Mouse (Mus musculus) forebrain, embryonic 12.5 days (tissue): ENCODE measurements at regions not wholly inside any gene's neighbourhood (a gene's known extent, or its start where the extent isn't known, plus 50 kb on each side); places are given as distances from the start of the nearest gene placed in this dataset.
A peak's percentile ranks its signal among the peaks of the same experiment; 100 is the strongest.

Experiments
- ATAC-seq: fragments of 200-750 bp; cut with Nextera tagmentation; 2 replicates; pipeline ENCODE4 v1.8.0; 2017; ENCODE audit warnings: moderate TSS enrichment; ENCODE audit not compliant: low FRiP score
- H3K27ac ChIP-seq: fragments of 300-500 bp; sonication (generic); 2 replicates; pipeline ENCODE4 v1.5.1; 2016; ENCODE audit warnings: mild to moderate bottlenecking
- H3K27me3 ChIP-seq: fragments of 300-500 bp; sonication (generic); 2 replicates; pipeline ENCODE4 v1.6.1; 2016; ENCODE audit warnings: mild to moderate bottlenecking
- H3K36me3 ChIP-seq: fragments of 300-500 bp; sonication (generic); replicated peaks from 2 replicates; pipeline ENCODE4 v1.6.1; 2016; ENCODE audit warnings: mild to moderate bottlenecking
- H3K4me1 ChIP-seq: fragments of 300-500 bp; sonication (generic); 2 replicates; pipeline ENCODE4 v1.6.1; 2016
- H3K4me2 ChIP-seq: fragments of 300-500 bp; sonication (generic); 2 replicates; pipeline ENCODE4 v1.6.1; 2016; ENCODE audit warnings: mild to moderate bottlenecking, moderate library complexity
- H3K4me3 ChIP-seq: fragments of 300-500 bp; sonication (generic); replicated peaks from 2 replicates; pipeline ENCODE4 v1.5.1; 2016; ENCODE audit warnings: mild to moderate bottlenecking
- H3K9ac ChIP-seq: fragments of 300-500 bp; sonication (generic); 2 replicates; pipeline ENCODE4 v1.6.1; 2016; ENCODE audit warnings: mild to moderate bottlenecking
- H3K9me3 ChIP-seq: fragments of 300-500 bp; sonication (generic); 2 replicates; pipeline ENCODE4 v1.6.1; 2016
- WGBS: fragments of 180-500 bp; shearing (Covaris S2); methylation state at CpG from one replicate; pipeline ENCODE4 v1.1.7; 2016; 5-methylcytosine and 5-hydroxymethylcytosine counted together

DNA sequence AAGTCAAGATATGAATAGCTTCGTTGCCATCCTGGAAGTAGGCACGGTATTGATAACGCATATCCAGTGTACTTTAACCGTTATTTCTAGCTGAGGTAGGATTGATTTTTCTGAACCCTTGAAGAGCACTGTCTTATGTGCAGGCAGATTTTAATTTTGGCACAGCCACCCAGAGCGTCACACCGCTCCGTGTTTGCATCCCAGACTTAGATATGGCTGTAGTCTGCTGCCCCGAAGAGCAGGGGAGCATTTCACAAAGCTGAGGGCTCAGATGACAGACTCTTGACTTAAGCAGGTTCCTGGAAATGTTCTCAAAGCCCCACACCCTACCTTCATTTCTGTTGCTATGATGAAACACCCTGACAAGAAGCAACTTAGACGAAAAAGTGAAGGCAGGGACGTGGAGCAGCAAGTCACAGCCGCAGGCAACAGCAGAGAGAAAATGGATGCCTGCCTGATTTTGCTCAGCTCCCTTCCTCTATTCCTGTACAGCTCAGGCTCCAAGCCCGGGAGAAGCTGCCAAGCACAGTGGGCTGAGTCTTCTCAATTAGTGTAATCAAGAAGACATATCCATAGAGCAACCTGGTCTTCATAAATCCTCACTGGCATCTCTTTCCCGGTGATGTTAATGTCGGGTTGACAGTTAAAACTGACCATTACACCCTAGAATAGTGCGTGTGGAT lies 164.9 kb upstream of the Cdh4 start:
- WGBS, result 89% methylated on average over 15 of the region's 15 CpGs
- H3K9me3 ChIP-seq, result no peaks in the 10 kb centered on the region

DNA sequence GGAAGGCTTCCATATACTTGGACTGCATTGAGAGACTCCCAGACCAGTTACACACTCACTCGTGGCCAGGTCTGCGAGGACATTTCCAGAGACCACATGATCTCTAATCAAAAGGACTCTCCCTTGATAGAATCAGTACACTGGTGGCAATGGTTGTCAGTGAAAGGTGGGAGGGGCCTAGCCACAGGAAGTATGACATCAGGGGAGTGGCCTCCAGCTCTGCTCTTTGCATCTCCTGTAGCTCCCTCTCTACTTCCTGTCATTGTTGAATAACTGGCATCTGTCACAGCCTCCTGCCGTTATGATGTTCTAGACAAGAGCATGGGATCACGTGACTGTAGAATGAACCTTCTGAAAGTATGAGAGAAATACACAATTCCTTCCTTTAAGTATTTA lies 164.3 kb upstream of the Cdh4 start:
- Histone ChIP-seq H3K27me3 (no peaks in the 10 kb centered on the region), H3K4me3 (no peak overlapping the region), H3K4me1 (no peaks in the 10 kb centered on the region), H3K9ac (no peak overlapping the region), H3K4me2 (no peak overlapping the region), H3K27ac (no peak overlapping the region), H3K9me3 (no peaks in the 10 kb centered on the region), H3K36me3 (no peaks in the 10 kb centered on the region)
- no peak for ATAC-seq
- WGBS, result 85% methylated on average over 4 of the region's 4 CpGs

More for the DNA sequence above, 164.9 kb upstream of the Cdh4 start:
- Histone ChIP-seq H3K4me1 (no peaks in the 10 kb centered on the region), H3K9ac (no peak overlapping the region), H3K36me3 (no peaks in the 10 kb centered on the region), H3K4me3 (no peak overlapping the region), H3K27ac (no peak overlapping the region), H3K4me2 (no peak overlapping the region), H3K27me3 (no peaks in the 10 kb centered on the region)
- no peak for ATAC-seq

GRCm38 (mm10) chr2:179282276-179282675 lies 160.0 kb upstream of the Cdh4 start:
- Histone ChIP-seq H3K9me3 (no peaks in the 10 kb centered on the region), H3K9ac (no peak overlapping the region), H3K4me1 (no peaks in the 10 kb centered on the region), H3K4me2 (no peak overlapping the region), H3K27me3 (no peaks in the 10 kb centered on the region), H3K27ac (no peak overlapping the region), H3K4me3 (no peak overlapping the region), H3K36me3 (no peaks in the 10 kb centered on the region)
- 84% methylated on average over 6 of the region's 6 CpGs for WGBS
- no peak for ATAC-seq

- H3K27ac ChIP-seq, result no peak overlapping the region
Measured at GRCm38 (mm10) chr2:179290394-179290793, 151.8 kb upstream of the Cdh4 start.

GRCm38 (mm10) chr2:179291046-179291563 lies 151.1 kb upstream of the Cdh4 start:
- H3K9me3 ChIP-seq, result no peaks in the 10 kb centered on the region
- H3K9ac ChIP-seq, result no peak overlapping the region
- no peaks in the 10 kb centered on the region for H3K36me3 ChIP-seq
- H3K4me2 ChIP-seq, result no peak overlapping the region
- no peak for ATAC-seq
- H3K27me3 ChIP-seq, result no peaks in the 10 kb centered on the region; the same call in 1 of the 2 replicates
- H3K4me3 ChIP-seq, result no peak overlapping the region
- H3K4me1 ChIP-seq, result peaks cover 39% of the 10 kb centered on the region
- WGBS, result 95% methylated on average over 1 of the region's 1 CpGs
- no peak overlapping the region for H3K27ac ChIP-seq

More at GRCm38 (mm10) chr2:179290394-179290793, 151.8 kb upstream of the Cdh4 start:
- H3K9ac ChIP-seq, result no peak overlapping the region
- H3K9me3 ChIP-seq, result no peaks in the 10 kb centered on the region
- no peaks in the 10 kb centered on the region; the same call in 1 of the 2 replicates for H3K27me3 ChIP-seq
- no peak overlapping the region for H3K4me3 ChIP-seq
- no peaks in the 10 kb centered on the region for H3K36me3 ChIP-seq
- H3K4me2 ChIP-seq, result no peak overlapping the region
- peaks cover 32% of the 10 kb centered on the region for H3K4me1 ChIP-seq
- no peak for ATAC-seq
- 59% methylated on average over 5 of the region's 5 CpGs for WGBS

DNA sequence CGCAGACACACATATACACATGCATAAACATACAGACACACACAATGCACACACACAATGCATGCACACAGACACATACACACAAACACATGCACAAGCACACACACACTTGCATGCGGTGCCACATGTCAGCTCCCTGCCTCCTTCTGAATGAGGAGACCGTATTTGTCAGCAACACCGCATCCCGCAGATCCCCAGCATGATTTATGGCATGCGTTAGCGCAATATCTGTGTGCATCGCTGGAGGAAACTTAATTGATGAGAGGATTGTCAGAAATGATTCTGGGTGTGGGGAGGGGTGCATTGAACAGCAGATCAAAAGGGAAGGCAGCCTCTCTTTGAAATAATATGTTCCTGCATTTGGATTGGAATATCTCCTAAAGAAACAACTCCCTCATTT lies 150.3 kb upstream of the Cdh4 start:
- peaks cover 45% of the 10 kb centered on the region for H3K4me1 ChIP-seq
- H3K36me3 ChIP-seq, result no peaks in the 10 kb centered on the region
- H3K4me3 ChIP-seq, result no peak overlapping the region
- H3K27me3 ChIP-seq, result no peaks in the 10 kb centered on the region; the same call in 1 of the 2 replicates
- H3K4me2 ChIP-seq, result no peak overlapping the region
- no peak overlapping the region for H3K9ac ChIP-seq
- no peak for ATAC-seq
- 85% methylated on average over 8 of the region's 8 CpGs for WGBS
- no peak overlapping the region for H3K27ac ChIP-seq
- H3K9me3 ChIP-seq, result no peaks in the 10 kb centered on the region

- no peaks in the 10 kb centered on the region; the same call in 1 of the 2 replicates for H3K27me3 ChIP-seq
- no peak for ATAC-seq
- peaks cover 51% of the 10 kb centered on the region for H3K4me1 ChIP-seq
- H3K4me3 ChIP-seq, result no peak overlapping the region
- WGBS, result 57% methylated on average over 4 of the region's 4 CpGs
- H3K4me2 ChIP-seq, result no peak overlapping the region
- H3K36me3 ChIP-seq, result no peaks in the 10 kb centered on the region
- no peak overlapping the region for H3K27ac ChIP-seq
- no peaks in the 10 kb centered on the region for H3K9me3 ChIP-seq
- H3K9ac ChIP-seq, result no peak overlapping the region
Measured at GRCm38 (mm10) chr2:179292566-179292965, 149.7 kb upstream of the Cdh4 start.

- ATAC-seq, result 0 out of 2 replicates have a peak, but pooled peaks have one; percentile 36
- H3K9ac ChIP-seq, result no peak overlapping the region
- H3K4me1 ChIP-seq, result peaks cover 53% of the 10 kb centered on the region
Measured at GRCm38 (mm10) chr2:179293114-179293513, 149.1 kb upstream of the Cdh4 start.

DNA sequence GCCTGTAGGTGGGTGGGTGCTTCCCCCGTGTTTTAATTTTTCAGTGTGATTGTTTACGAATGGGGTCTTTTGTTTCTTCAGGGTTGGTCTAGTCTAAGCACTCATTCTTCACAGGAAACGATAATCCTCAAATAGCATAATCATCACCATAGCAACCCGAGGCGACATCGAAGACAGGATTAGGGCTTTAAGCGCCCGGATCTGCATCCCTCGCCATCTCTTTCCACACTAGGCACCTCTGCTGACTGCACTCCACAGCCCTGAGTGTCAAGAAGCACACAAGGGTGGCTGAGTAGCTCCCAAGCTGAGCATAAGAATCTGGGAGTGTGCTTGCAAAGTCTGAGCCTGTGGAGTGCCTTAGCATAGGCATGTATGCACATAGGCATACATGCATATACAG lies 145.2 kb upstream of the Cdh4 start:
- WGBS, result 5% methylated on average over 9 of the region's 9 CpGs
- Histone ChIP-seq H3K9ac (no peak overlapping the region), H3K4me2 (0 out of 2 replicates have a peak overlapping the region, but pooled peaks have one; percentile 21), H3K4me3 (no peak overlapping the region), H3K27ac (peak overlapping the region; percentile 74), H3K9me3 (no peaks in the 10 kb centered on the region), H3K27me3 (no peaks in the 10 kb centered on the region; the same call in 1 of the 2 replicates), H3K4me1 (peaks cover 43% of the 10 kb centered on the region), H3K36me3 (no peaks in the 10 kb centered on the region)
- ATAC-seq, result peak; percentile 73

More at GRCm38 (mm10) chr2:179293114-179293513, 149.1 kb upstream of the Cdh4 start:
- WGBS, result 50% methylated on average over 8 of the region's 8 CpGs
- H3K9me3 ChIP-seq, result no peaks in the 10 kb centered on the region
- H3K27me3 ChIP-seq, result no peaks in the 10 kb centered on the region; the same call in 1 of the 2 replicates
- no peak overlapping the region for H3K4me2 ChIP-seq
- no peak overlapping the region for H3K27ac ChIP-seq
- no peaks in the 10 kb centered on the region for H3K36me3 ChIP-seq
- no peak overlapping the region for H3K4me3 ChIP-seq

DNA sequence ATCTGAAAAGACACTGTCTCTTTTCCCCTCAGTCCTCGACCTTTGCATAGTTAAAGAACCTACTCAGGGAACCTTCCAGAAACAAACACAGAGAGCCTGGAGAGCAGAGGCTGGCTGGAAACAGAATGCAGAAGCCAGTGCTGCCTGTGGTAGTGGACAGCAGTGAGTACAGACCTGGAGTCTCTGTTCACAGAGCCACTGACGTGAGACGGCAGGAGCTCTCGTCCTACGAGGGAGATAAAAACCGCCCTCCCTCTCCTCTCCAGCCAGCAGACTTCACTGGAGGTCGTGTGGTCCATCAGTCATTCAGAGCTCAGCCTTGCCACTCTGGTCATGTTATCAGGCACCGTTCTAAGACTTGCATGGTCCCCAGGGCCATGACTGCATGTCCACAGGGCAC lies 138.5 kb upstream of the Cdh4 start:
- Histone ChIP-seq H3K4me2 (no peak overlapping the region), H3K27ac (no peak overlapping the region), H3K4me1 (peaks cover 24% of the 10 kb centered on the region), H3K36me3 (no peaks in the 10 kb centered on the region), H3K4me3 (no peak overlapping the region), H3K9me3 (no peaks in the 10 kb centered on the region), H3K9ac (no peak overlapping the region), H3K27me3 (0 out of 2 replicates have a peak, but pooled peaks cover 15% of the 10 kb centered on the region)
- WGBS, result 57% methylated on average over 8 of the region's 8 CpGs
- no peak for ATAC-seq

DNA sequence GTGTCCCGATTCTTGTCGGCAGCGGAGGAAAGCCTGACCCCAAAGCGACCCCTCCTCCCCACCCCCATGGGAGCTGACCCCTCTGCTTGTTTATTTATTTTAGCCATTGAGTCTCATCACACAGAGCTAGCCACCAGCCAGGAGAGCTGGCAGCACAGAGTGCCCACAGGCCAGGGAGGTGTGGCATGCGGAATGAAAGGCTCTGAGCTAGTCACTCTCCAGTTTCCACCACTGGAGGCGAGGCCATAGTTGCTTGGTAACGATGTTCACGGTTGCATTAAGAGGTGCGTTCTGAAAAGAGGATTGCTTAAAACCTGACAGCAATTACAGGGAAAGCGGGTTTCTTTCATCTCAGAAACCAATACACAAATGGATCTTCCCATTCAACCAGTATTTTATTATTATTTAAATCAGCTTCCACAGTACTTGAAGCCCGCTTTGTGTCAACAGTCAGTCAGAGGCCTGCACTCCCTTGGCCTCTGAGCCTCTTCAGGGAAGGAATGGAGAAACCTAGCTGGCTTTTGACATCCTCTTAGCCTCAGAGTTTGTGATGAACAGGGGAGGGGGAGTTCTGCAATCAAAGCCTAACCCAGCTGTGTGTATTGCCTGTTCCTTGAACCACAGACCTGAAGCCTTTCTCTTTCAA lies 134.8 kb upstream of the Cdh4 start:
- no peaks in the 10 kb centered on the region for H3K36me3 ChIP-seq
- H3K27ac ChIP-seq, result peak overlapping the region; percentile 31; the same call in 1 of the 2 replicates
- H3K4me2 ChIP-seq, result 0 out of 2 replicates have a peak overlapping the region, but pooled peaks have one; percentile 21
- H3K27me3 ChIP-seq, result peaks cover 26% of the 10 kb centered on the region; the same call in 1 of the 2 replicates
- peaks cover 24% of the 10 kb centered on the region for H3K4me1 ChIP-seq
- no peaks in the 10 kb centered on the region for H3K9me3 ChIP-seq
- H3K4me3 ChIP-seq, result no peak overlapping the region
- peak; percentile 85 for ATAC-seq
- no peak overlapping the region for H3K9ac ChIP-seq
- 7% methylated on average over 11 of the region's 11 CpGs for WGBS

DNA sequence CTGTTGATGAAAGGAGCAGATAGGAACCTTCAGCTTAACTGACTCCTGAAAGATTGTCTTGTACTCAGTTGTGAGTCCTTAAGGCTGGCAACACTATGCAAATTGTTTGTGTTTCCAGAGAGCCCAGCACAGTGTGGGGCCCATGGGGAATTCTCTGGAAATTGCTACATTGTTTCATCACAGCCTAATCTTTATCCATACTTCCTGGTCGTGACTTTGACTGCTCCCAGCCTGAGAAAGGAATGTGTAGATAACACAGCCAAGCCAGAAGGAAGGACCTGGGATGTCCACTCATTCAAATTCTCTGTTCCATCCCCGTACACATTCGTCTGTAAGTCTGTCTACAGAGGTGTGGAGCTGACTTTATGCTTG lies 134.3 kb upstream of the Cdh4 start:
- Histone ChIP-seq H3K27me3 (peaks cover 26% of the 10 kb centered on the region; the same call in 1 of the 2 replicates), H3K4me2 (no peak overlapping the region), H3K9me3 (no peaks in the 10 kb centered on the region), H3K27ac (peak overlapping the region; percentile 27; the same call in 1 of the 2 replicates), H3K4me3 (no peak overlapping the region), H3K9ac (no peak overlapping the region), H3K36me3 (no peaks in the 10 kb centered on the region), H3K4me1 (peaks cover 24% of the 10 kb centered on the region)
- peak; percentile 33; the same call in 1 of the 2 replicates for ATAC-seq
- WGBS, result 62% methylated on average over 3 of the region's 3 CpGs
